Mouse (Mus musculus) limb, embryonic 15.5 days (tissue): ENCODE measurements around the gene Khdrbs1. TPM values are rescaled to one million over a fixed set of nuclear protein-coding genes. Genes with fewer than 3 reads are reported as not detected.

ENCODE experiments used
- ATAC-seq: fragments of 200-750 bp; cut with Nextera tagmentation; 2 replicates; pipeline ENCODE4 v1.8.0; 2017; ENCODE audit warnings: low read depth, moderate TSS enrichment; ENCODE audit not compliant: insufficient number of reproducible peaks, low FRiP score, low TSS enrichment
- H3K27ac ChIP-seq: fragments of 300-500 bp; sonication (generic); 2 replicates; pipeline ENCODE4 v1.5.1; 2015; ENCODE audit warnings: moderate library complexity, mild to moderate bottlenecking, inconsistent platforms
- H3K27me3 ChIP-seq: fragments of 300-500 bp; sonication (generic); 2 replicates; pipeline ENCODE4 v1.6.1; 2015; ENCODE audit warnings: inconsistent platforms
- H3K36me3 ChIP-seq: fragments of 300-500 bp; sonication (generic); 2 replicates; pipeline ENCODE4 v1.6.1; 2015; ENCODE audit warnings: inconsistent platforms
- H3K4me1 ChIP-seq: fragments of 300-500 bp; sonication (generic); 2 replicates; pipeline ENCODE4 v1.6.1; 2015; ENCODE audit warnings: inconsistent platforms
- H3K4me2 ChIP-seq: fragments of 300-500 bp; sonication (generic); 2 replicates; pipeline ENCODE4 v1.6.1; 2015; ENCODE audit warnings: mild to moderate bottlenecking, inconsistent platforms
- H3K4me3 ChIP-seq: fragments of 300-500 bp; sonication (generic); 2 replicates; pipeline ENCODE4 v1.5.1; 2015; ENCODE audit warnings: mild to moderate bottlenecking, inconsistent platforms
- H3K9ac ChIP-seq: fragments of 300-500 bp; sonication (generic); 2 replicates; pipeline ENCODE4 v1.6.1; 2015; ENCODE audit warnings: inconsistent platforms
- H3K9me3 ChIP-seq: fragments of 300-500 bp; sonication (generic); 2 replicates; pipeline ENCODE4 v1.6.1; 2016; ENCODE audit warnings: inconsistent platforms
- WGBS: fragments of 180-500 bp; shearing (Covaris S2); methylation state at CpG from one replicate; pipeline ENCODE4 v1.1.7; 2015; 5-methylcytosine and 5-hydroxymethylcytosine counted together
- polyA plus RNA-seq: library from polyadenylated mRNA; unstranded; fragments of >200 nt; fragmentation: Nextera tagmentation; extraction: Ambion mirVana; gene quantifications from 2 replicates; pipeline ENCODE4 v1.2.1, GENCODE M21; 2015

The Khdrbs1 gene
- polyA plus RNA-seq: 79.2 and 95.9 TPM in 2 replicates

DNA sequence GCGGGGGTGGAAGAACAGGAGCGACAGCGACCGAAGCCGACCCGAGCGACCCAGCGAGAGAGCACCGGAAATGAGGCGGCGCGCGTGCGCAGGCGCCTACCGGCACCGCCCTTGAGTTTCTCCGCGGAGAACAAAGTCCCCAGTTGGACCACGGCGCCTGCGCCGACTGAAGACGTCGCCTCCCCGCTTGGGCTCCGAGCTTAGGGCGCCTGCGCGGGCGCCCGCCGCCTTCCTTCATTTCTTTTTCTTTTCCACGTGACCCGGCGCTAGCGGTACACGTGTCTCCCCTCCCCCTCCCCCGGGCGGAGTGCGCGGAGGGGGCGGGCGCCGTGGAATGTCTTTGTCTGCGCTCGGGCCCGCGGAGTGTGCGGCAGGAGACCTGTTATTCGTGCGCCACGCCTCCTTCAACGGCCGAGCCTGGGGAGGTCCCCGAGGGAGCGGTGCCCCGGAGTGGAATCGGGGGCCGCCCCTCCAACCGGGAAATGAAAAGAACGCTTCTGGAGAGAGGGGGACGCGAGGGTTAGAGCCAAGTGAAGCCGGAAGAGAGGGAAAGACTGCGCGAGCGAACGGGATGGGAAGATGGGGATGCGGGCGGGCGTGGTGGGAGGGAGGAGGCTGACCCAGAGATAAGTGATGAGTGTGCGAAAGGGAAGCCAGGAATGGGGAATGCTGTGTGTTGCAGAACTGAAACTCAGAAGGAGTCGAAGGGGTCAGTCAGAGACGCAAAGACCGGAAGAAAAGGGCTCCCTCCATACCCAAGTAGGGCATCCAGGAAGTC lies at the start of gene Khdrbs1:
Gene Khdrbs1, minus strand, starts transcription at position 72 of the 778 bp plus-strand sequence.
- H3K36me3 ChIP-seq: no peaks in the 10 kb centered on the region
- H3K4me3 ChIP-seq: peak within 1 kb of the TSS; percentile 72
- H3K9me3 ChIP-seq: no peaks in the 10 kb centered on the region
- peaks cover 24% of the 10 kb centered on the region for H3K4me1 ChIP-seq
- no peaks in the 10 kb centered on the region for H3K27me3 ChIP-seq
- peak within 1 kb of the TSS; percentile 85 for H3K9ac ChIP-seq
- under 1% methylated on average over 70 of the region's 76 CpGs for WGBS
- ATAC-seq: peak; percentile 92
- H3K27ac ChIP-seq: peak within 1 kb of the TSS; percentile 99
- peak within 1 kb of the TSS; percentile 56 for H3K4me2 ChIP-seq

DNA sequence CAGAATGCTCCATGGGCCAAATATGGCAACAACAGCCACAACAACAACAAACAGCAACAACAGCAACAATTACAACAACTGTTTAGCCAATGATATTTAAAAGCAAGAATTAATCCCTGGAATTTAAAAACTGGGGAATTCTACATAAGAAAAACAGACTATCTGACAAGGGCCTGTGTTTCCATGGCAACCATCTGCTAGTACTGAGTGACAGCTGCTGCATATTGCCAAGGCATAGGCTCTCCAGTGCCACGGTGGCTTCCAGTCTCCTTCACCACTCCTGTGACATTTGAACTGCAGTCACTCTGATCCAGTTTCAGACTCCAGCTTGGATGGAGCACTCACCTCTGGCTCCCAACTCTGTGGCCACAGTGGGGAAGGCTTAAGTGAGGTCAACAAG lies 49.3 kb upstream of the Khdrbs1 start:
- 30% methylated on average over 1 of the region's 1 CpGs for WGBS
- no peaks in the 10 kb centered on the region for H3K36me3 ChIP-seq
- peaks cover 35% of the 10 kb centered on the region for H3K4me1 ChIP-seq
- no peak for ATAC-seq
- H3K9me3 ChIP-seq: no peaks in the 10 kb centered on the region
- no peak overlapping the region for H3K4me3 ChIP-seq
- no peaks in the 10 kb centered on the region for H3K27me3 ChIP-seq
- no peak overlapping the region for H3K27ac ChIP-seq
- no peak overlapping the region for H3K4me2 ChIP-seq
- H3K9ac ChIP-seq: no peak overlapping the region

DNA sequence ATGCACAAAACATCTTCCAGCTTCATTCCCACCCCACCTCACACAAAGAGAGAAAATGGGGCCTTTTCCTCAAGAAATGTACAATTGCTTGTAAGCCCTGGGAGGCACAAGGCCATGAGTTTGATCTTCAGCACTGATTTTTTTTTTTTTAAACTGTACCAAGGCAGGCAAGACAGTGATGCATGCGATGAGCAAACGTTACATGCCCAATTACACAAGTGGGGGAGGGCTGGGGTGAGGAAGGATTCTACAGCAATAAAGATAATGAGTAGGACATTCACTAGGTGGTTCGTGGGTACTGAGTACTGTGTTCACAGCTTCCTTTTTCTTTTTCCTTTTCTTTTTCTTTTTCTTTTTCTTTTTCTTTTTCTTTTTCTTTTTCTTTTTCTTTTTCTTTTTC lies 48.4 kb upstream of the Khdrbs1 start:
- no peaks in the 10 kb centered on the region for H3K27me3 ChIP-seq
- H3K9ac ChIP-seq: no peak overlapping the region
- H3K9me3 ChIP-seq: no peaks in the 10 kb centered on the region
- H3K4me3 ChIP-seq: no peak overlapping the region
- ATAC-seq: no peak
- 70% methylated on average over 3 of the region's 3 CpGs for WGBS
- no peak overlapping the region for H3K4me2 ChIP-seq
- H3K36me3 ChIP-seq: no peaks in the 10 kb centered on the region
- peaks cover 27% of the 10 kb centered on the region for H3K4me1 ChIP-seq
- no peak overlapping the region for H3K27ac ChIP-seq

DNA sequence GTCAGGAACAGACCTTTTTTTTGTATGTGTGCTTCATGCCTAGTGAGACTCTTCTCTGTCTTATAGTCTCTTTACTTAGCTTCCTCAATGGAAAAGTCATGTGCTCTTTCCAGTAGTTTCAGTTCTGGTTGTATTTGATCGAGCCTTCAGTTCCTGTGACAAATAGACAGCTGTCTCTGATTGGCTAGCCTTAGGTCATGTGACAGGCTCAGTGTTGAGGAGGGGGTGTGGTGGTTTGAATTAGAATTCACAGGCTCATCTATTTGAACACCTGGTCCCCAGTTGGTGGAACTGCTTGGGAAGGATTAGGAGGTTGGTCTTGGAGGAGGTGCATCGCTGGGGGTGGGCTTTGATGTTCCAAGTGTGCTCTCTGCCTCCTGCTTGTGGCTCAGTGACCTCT lies 47.5 kb upstream of the Khdrbs1 start:
- no peak overlapping the region for H3K9ac ChIP-seq
- H3K4me1 ChIP-seq: peaks cover 18% of the 10 kb centered on the region
- no peak overlapping the region for H3K4me3 ChIP-seq
- H3K36me3 ChIP-seq: no peaks in the 10 kb centered on the region
- no peak overlapping the region for H3K27ac ChIP-seq
- H3K4me2 ChIP-seq: no peak overlapping the region
- ATAC-seq: no peak
- no peaks in the 10 kb centered on the region for H3K27me3 ChIP-seq
- 91% methylated on average over 2 of the region's 2 CpGs for WGBS
- H3K9me3 ChIP-seq: no peaks in the 10 kb centered on the region

DNA sequence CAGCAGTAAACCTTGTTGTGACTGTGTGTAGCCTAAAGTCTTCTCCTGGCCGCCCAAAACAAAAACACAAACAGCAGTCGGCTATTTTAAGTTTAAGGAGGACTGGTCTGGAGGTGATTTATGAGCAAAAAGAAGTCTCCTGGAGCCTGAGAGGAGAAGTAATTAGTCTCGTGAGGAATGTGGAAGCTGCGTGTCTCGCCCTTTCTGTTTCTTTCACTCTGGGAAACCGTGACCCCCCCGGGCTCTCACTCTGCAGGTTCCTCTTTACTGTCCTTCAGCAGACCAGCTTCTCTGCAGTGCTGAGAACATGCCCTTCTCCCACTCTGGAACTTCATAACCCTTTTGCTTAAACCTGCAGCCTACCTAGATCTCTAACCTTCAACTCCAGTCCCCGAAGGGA lies 46.6 kb upstream of the Khdrbs1 start:
- Histone ChIP-seq H3K9me3 (no peaks in the 10 kb centered on the region), H3K4me2 (no peak overlapping the region), H3K4me3 (no peak overlapping the region), H3K27ac (no peak overlapping the region), H3K9ac (no peak overlapping the region), H3K27me3 (no peaks in the 10 kb centered on the region), H3K4me1 (peaks cover 9% of the 10 kb centered on the region), H3K36me3 (no peaks in the 10 kb centered on the region)
- ATAC-seq: 0 out of 2 replicates have a peak, but pooled peaks have one; percentile 30
- 21% methylated on average over 8 of the region's 8 CpGs for WGBS

DNA sequence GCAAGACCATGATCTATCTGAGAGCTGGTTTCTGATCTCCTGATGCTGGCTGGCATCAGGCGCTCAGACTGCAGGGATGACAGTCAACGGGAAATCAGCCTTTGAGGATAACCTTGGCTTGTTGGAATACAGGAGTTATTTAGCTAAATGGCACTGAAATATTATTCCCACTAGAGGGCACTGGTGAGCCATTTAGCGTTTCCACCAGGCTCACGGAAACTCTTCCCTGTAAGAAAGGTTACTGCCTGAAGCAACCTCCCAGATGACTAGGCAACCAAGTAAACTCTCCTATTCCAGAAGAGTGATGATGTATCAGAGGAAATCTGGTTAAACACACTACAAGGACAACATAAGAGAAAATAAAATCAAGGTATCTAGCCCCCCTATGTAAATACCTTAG lies 43.1 kb upstream of the Khdrbs1 start:
- Histone ChIP-seq H3K4me3 (no peak overlapping the region), H3K9ac (no peak overlapping the region), H3K27me3 (no peaks in the 10 kb centered on the region), H3K4me1 (peaks cover 22% of the 10 kb centered on the region), H3K9me3 (no peaks in the 10 kb centered on the region), H3K27ac (no peak overlapping the region), H3K36me3 (no peaks in the 10 kb centered on the region), H3K4me2 (no peak overlapping the region)
- ATAC-seq: no peak
- WGBS: 4% methylated on average over 4 of the region's 4 CpGs

DNA sequence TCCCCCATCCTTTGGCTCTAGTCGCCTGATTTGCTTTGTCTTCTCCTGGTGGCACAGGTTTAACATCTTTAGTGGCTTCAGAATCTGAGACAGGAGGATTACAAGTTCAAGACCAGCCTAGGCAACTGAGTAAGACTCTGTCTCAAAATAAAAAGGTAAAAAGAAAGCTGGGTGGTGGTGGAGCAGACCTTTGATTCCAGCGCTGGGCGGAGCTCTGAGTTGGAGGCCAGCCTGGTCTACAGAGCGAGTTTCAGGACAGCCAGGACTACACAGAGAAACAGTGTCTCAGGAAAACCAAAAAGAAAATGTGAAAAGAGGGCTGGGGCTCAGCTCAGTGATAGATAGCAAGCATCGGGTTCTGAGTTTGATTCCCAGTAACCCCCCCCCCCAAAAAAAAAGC lies 41.4 kb upstream of the Khdrbs1 start:
- Histone ChIP-seq H3K27me3 (no peaks in the 10 kb centered on the region), H3K4me1 (peaks cover 19% of the 10 kb centered on the region), H3K27ac (no peak overlapping the region), H3K9ac (no peak overlapping the region), H3K4me3 (no peak overlapping the region), H3K36me3 (no peaks in the 10 kb centered on the region), H3K9me3 (no peaks in the 10 kb centered on the region), H3K4me2 (no peak overlapping the region)
- ATAC-seq: no peak
- 83% methylated on average over 5 of the region's 5 CpGs for whole genome bisulfite sequencing

DNA sequence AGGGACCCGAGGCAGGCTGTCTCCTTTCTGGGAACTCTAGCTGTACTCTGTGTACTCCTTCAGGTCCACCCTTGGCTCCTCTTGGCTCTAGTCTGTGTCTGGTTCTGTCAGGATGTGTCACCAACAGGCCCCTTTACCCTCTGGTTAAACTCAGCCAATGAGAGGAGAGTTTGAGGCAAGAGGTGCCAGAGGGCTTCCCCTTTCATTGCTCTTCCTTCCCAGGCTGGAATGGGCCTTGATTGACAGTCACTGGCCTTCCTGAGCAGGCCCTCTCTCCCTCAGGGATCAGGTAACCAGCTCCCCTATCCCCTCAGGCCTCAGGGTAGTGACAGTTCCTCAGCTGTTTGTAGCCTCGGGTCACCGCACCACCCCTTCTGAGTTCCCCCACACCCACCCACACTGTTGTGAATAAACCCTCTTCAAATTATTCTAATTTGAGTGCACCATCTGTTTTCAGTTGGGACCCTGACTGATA lies 40.8 kb upstream of the Khdrbs1 start:
- Histone ChIP-seq H3K27ac (peak overlapping the region; percentile 12), H3K27me3 (no peaks in the 10 kb centered on the region)

DNA sequence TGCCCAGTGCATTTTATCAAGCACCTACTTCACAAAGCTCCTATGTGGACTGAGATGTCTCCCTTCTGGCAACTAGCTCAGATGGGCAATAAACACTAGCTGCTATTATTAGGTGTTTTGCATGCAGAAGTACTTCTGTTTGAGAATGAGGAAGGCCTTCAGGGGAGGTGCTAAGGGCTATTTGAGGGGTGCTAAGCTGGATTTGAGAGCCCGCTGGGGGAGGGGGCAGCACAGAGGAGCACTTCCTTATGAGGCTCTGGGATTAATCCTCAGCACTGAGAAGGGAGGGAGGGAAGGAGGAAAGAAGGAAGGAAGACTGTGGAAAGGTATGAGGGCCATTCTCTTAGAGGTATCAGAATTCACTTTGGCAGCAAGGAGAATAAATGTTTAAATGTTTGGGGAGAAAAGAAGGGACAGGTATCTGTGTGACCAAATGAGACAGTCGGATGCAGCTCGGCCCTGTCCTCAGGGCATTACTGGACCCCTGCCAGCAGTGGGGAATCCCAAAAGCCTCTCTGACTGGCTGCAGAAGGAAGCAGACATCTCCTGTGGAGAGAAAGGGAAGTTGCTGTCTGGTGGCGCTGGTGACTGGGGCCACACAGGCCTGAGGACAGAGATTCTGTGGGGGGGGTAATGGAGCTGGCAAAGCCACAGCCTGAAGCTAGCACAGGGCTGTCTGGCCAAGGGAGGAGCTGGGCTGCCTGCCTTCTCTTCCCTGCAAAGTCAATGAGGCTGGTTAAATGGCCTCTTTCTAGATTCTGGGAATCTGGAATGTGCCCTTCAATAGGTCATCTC lies 40.0 kb upstream of the Khdrbs1 start:
- H3K9ac ChIP-seq: 0 out of 2 replicates have a peak overlapping the region, but pooled peaks have one; percentile 4
- H3K4me2 ChIP-seq: no peak overlapping the region
- no peaks in the 10 kb centered on the region for H3K9me3 ChIP-seq
- 25% methylated on average over 4 of the region's 4 CpGs for WGBS
- peak; percentile 58; the same call in 1 of the 2 replicates for ATAC-seq
- peaks cover 16% of the 10 kb centered on the region for H3K4me1 ChIP-seq
- no peak overlapping the region for H3K4me3 ChIP-seq
- H3K36me3 ChIP-seq: no peaks in the 10 kb centered on the region
- H3K27me3 ChIP-seq: no peaks in the 10 kb centered on the region
- peak overlapping the region; percentile 12 for H3K27ac ChIP-seq

More for the DNA sequence above, 40.8 kb upstream of the Khdrbs1 start:
- Histone ChIP-seq H3K4me1 (peaks cover 16% of the 10 kb centered on the region), H3K4me3 (no peak overlapping the region), H3K9me3 (no peaks in the 10 kb centered on the region), H3K4me2 (no peak overlapping the region), H3K36me3 (no peaks in the 10 kb centered on the region), H3K9ac (no peak overlapping the region)
- WGBS: 33% methylated on average over 3 of the region's 3 CpGs
- ATAC-seq: peak; percentile 35; the same call in 1 of the 2 replicates

DNA sequence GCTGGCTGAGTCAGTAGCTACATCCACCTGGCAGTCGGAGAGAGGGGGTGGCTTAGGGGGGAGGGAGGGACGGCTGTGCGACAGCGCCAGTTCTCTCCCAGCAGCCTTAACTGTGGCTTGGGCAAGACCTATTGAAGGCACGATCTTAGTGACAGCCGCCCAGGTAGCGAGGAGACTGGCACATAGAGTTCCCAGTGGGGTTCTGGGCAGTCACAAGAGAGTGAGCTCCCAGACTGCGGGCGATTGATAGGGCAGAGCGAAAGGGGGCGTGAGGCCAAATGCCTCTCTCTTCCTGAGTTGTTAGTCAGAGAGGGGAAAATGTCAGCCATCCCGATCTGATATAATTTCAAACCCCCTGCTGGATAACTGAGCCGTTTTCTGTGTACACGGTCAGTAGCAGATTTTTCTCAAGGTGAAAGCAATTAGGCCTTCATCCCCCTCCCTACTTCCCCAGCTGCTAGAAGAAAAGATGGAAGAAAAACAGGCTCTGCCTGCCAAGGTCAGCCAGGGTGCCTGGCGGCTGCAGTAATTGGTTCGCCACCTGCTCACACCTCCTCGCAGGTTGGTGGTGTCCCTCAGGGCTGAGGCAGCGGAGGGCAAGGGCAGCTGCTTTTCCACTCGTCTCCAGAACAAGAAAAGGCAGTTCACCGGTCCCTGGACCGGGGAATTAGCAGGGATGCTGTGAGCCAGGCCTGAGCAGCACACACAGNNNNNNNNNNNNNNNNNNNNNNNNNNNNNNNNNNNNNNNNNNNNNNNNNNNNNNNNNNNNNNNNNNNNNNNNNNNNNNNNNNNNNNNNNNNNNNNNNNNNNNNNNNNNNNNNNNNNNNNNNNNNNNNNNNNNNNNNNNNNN lies 29.8 kb upstream of the Khdrbs1 start:
- H3K27me3 ChIP-seq: no peaks in the 10 kb centered on the region
- H3K36me3 ChIP-seq: no peaks in the 10 kb centered on the region
- peaks cover 18% of the 10 kb centered on the region for H3K4me1 ChIP-seq
- peak; percentile 55; the same call in 1 of the 2 replicates for ATAC-seq
- H3K4me3 ChIP-seq: peak overlapping the region; percentile 18
- H3K4me2 ChIP-seq: peak overlapping the region; percentile 42
- 0 out of 2 replicates have a peak overlapping the region, but pooled peaks have one; percentile 43 for H3K27ac ChIP-seq
- H3K9me3 ChIP-seq: no peaks in the 10 kb centered on the region
- 2% methylated on average over 21 of the region's 21 CpGs for WGBS
- H3K9ac ChIP-seq: no peak overlapping the region

DNA sequence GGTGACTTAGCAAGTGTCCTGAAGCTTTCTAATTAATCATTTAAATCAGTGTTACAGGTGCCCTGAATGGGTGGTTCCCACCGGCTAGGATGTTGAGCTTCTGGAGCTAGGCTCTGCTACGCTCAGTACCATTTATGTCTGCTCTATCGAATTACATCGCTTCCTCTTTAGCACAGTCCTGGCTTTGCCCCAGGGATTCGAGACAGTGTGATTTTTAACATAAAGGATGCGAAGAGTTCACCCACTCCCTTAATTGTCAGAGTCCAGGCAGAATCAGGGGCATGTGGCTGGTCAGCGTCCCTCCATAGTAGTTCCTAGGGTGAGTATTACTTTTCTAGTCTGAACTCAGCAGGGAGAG lies 29.2 kb upstream of the Khdrbs1 start:
- Histone ChIP-seq H3K9ac (no peak overlapping the region), H3K27me3 (no peaks in the 10 kb centered on the region), H3K4me3 (peak overlapping the region; percentile 18; the same call in 1 of the 2 replicates), H3K4me1 (peaks cover 18% of the 10 kb centered on the region), H3K4me2 (peak overlapping the region; percentile 42), H3K36me3 (no peaks in the 10 kb centered on the region), H3K27ac (no peak overlapping the region), H3K9me3 (no peaks in the 10 kb centered on the region)
- no peak for ATAC-seq
- WGBS: 7% methylated on average over 7 of the region's 7 CpGs
